Comparison of ENCODE assay signal across 8 mouse cellular contexts in the genomic region with DNA sequence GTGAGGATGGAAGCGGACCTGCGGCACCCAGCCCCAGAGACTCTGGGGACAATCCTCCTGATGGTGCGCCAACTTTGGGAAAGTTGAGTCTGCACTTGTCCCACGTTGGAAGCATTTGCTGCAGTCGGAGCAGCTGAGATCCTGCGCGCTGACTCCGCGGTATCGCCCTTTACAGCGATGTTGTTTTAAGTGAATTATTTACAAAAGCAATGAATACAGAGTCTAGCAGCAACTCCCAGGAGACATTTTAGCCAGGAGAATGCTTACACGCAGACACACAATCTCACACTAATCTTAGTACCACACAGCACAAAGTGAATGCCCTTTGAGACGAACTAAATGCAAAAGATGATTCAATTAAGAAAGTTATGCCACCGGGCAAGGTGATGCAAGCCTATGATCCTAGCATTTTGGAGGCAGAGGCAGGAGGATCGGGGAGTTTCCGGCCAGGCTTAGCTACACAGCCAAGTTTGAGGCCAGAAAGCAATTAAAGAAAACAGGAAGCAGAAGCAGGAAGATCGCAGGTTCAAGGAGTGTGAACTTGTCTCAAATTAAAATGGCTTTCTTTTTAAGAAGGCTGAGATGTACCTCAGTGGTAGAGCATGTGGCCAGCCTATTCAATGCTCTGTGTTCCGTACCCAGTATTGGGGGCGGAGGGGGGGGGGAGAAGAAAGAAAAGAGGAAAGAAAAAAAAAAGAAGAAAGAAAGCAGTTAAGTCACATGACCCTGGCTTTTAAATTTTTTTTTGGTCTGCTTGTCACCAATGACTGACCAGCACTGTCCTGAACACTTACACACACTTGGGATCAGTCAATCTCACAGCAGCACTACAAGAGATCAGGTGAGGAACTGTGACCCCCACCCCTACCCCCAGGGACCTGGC. TPM values are rescaled to one million over a fixed set of nuclear protein-coding genes. Genes with fewer than 3 reads are reported as not detected.
DNase-seq lines count a peak whose midpoint lies in the region; ATAC-seq lines count a peak whose summit lies in the region.

No protein-coding gene starts in this region.

- H3K9ac ChIP-seq in lung, embryonic 15.5 days = peak overlapping the region; percentile 2; the same call in 1 of the 2 replicates
- peak overlapping the region; percentile 84 for H3K9ac ChIP-seq in embryonic facial prominence, embryonic 13.5 days
- peak overlapping the region; percentile 64; the same call in 1 of the 2 replicates for H3K9ac ChIP-seq in kidney, embryonic 15.5 days

- H3K4me2 ChIP-seq in lung, embryonic 15.5 days = peak overlapping the region; percentile 89
- H3K4me2 ChIP-seq in embryonic facial prominence, embryonic 13.5 days = peak overlapping the region; percentile 91
- H3K4me2 ChIP-seq in kidney, embryonic 15.5 days = peak overlapping the region; percentile 83

- no peak for ATAC-seq in lung, embryonic 15.5 days (ENCODE audit: borderline replicate concordance, extremely low read depth, low FRiP score, low TSS enrichment)
- no peak for ATAC-seq in embryonic facial prominence, embryonic 13.5 days (ENCODE audit: insufficient number of reproducible peaks, insufficient read depth, low FRiP score, low TSS enrichment, low read depth)
- ATAC-seq in kidney, embryonic 15.5 days (replicated peaks; ENCODE audit: low FRiP score) = no peak
- ATAC-seq in monocyte, adult 5-6 weeks (replicated peaks; ENCODE audit: insufficient number of reproducible peaks, low FRiP score, low TSS enrichment, poor library complexity, severe bottlenecking) = 0 out of 2 replicates have a peak, but pooled peaks have one; percentile 8

- DNase-seq in lung, postnatal 14 days = no peak
- DNase-seq in left cerebral cortex, postnatal 4 days = no peak
- no peak for DNase-seq in frontal cortex, postnatal 10 days (ENCODE audit: low spot score in 2 of 2)
- DNase-seq in left cerebral cortex, postnatal 36 days (ENCODE audit: low spot score in 2 of 2) = no peak

- H3K27ac ChIP-seq in lung, embryonic 15.5 days = peak overlapping the region; percentile 46
- H3K27ac ChIP-seq in embryonic facial prominence, embryonic 13.5 days = 0 out of 2 replicates have a peak overlapping the region, but pooled peaks have one; percentile 13
- H3K27ac ChIP-seq in kidney, embryonic 15.5 days = peak overlapping the region; percentile 79

- H3K4me1 ChIP-seq in lung, embryonic 15.5 days = peaks cover 36% of the 10 kb centered on the region
- H3K4me1 ChIP-seq in embryonic facial prominence, embryonic 13.5 days = peaks cover 38% of the 10 kb centered on the region
- H3K4me1 ChIP-seq in kidney, embryonic 15.5 days = peaks cover 72% of the 10 kb centered on the region

- peak overlapping the region; percentile 59 for H3K4me3 ChIP-seq in lung, embryonic 15.5 days
- peak overlapping the region; percentile 69 for H3K4me3 ChIP-seq in embryonic facial prominence, embryonic 13.5 days
- peak overlapping the region; percentile 65 for H3K4me3 ChIP-seq in kidney, embryonic 15.5 days (replicated peaks)

- no peaks in the 10 kb centered on the region for H3K27me3 ChIP-seq in lung, embryonic 15.5 days
- H3K27me3 ChIP-seq in embryonic facial prominence, embryonic 13.5 days = no peaks in the 10 kb centered on the region
- no peaks in the 10 kb centered on the region for H3K27me3 ChIP-seq in kidney, embryonic 15.5 days

- no peaks in the 10 kb centered on the region for H3K36me3 ChIP-seq in lung, embryonic 15.5 days
- H3K36me3 ChIP-seq in embryonic facial prominence, embryonic 13.5 days = no peaks in the 10 kb centered on the region
- peaks cover 14% of the 10 kb centered on the region; the same call in 1 of the 2 replicates for H3K36me3 ChIP-seq in kidney, embryonic 15.5 days

- intact Hi-C loops in left cerebral cortex, postnatal 4 days (cut with DNase I) = no loop called here
- intact Hi-C loops in left cerebral cortex, postnatal 36 days (cut with DNase I) = no loop called here

- WGBS in lung, embryonic 15.5 days = 58% methylated on average over 19 of the region's 19 CpGs
- WGBS in embryonic facial prominence, embryonic 13.5 days = 73% methylated on average over 19 of the region's 19 CpGs
- 53% methylated on average over 19 of the region's 19 CpGs for WGBS in kidney, embryonic 15.5 days

- no peaks in the 10 kb centered on the region for H3K9me3 ChIP-seq in lung, embryonic 15.5 days
- no peaks in the 10 kb centered on the region for H3K9me3 ChIP-seq in embryonic facial prominence, embryonic 13.5 days
- H3K9me3 ChIP-seq in kidney, embryonic 15.5 days (replicated peaks) = no peaks in the 10 kb centered on the region

RNA-seq across cellular contexts. Expression of gene Cotl1, which starts 2.0 kb away (rescaled TPM):
- 65.8 and 68.1 TPM in 2 replicates for polyA plus RNA-seq in lung, embryonic 15.5 days (2015; fragmentation: Nextera tagmentation; extraction: Ambion mirVana)
- 71.3 and 90.2 TPM in 2 replicates for polyA plus RNA-seq in embryonic facial prominence, embryonic 13.5 days (2015; fragmentation: Nextera tagmentation; extraction: Ambion mirVana)
- 99.2 and 138 TPM in 2 replicates for polyA plus RNA-seq in kidney, embryonic 15.5 days (2015; fragmentation: Nextera tagmentation; extraction: Ambion mirVana)
- 289 to 324 TPM (median 310 TPM) in 3 replicates for total RNA-seq in monocyte, adult 5-6 weeks (2017)
- 100 to 1,000 TPM; 208 to 215 TPM for total RNA-seq in left cerebral cortex, postnatal 4 days (2021)
- 10 to 100 TPM; 56.9 to 57.0 TPM for total RNA-seq in left cerebral cortex, postnatal 36 days (2021)

RNA-seq across cellular contexts. Expression of gene Klhl36, which starts 23.7 kb away (rescaled TPM):
- 13.7 and 14.7 TPM in 2 replicates for polyA plus RNA-seq in lung, embryonic 15.5 days (2015; fragmentation: Nextera tagmentation; extraction: Ambion mirVana)
- 8.4 and 11.6 TPM in 2 replicates for polyA plus RNA-seq in embryonic facial prominence, embryonic 13.5 days (2015; fragmentation: Nextera tagmentation; extraction: Ambion mirVana)
- 16.7 and 18.4 TPM in 2 replicates for polyA plus RNA-seq in kidney, embryonic 15.5 days (2015; fragmentation: Nextera tagmentation; extraction: Ambion mirVana)
- total RNA-seq in monocyte, adult 5-6 weeks (2017) = 8.5 to 16.5 TPM (median 14.2 TPM) in 3 replicates
- total RNA-seq in left cerebral cortex, postnatal 4 days (2021) = 10 to 100 TPM in 1 of 2 experiments, 1 to 10 TPM in 1; 8.9 to 11.8 TPM
- total RNA-seq in left cerebral cortex, postnatal 36 days (2021) = 1 to 10 TPM; 6.9 to 7.5 TPM

Comparison
In these comparisons a context has a peak if more than half of its experiments do, and no peak if none do; other contexts are left out.
1. H3K27ac ChIP-seq: peak in every context shown above with its lines; median percentile 79 in kidney, embryonic 15.5 days; 46 in lung, embryonic 15.5 days; 13 in embryonic facial prominence, embryonic 13.5 days.
2. H3K9ac ChIP-seq: peak in every context shown above with its lines; median percentile 84 in embryonic facial prominence, embryonic 13.5 days; 64 in kidney, embryonic 15.5 days; 2 in lung, embryonic 15.5 days.